Mouse (Mus musculus): ENCODE data around the gene Plpp2.

GRCm38 (mm10) chr10:79496701-79497288 is 36.8 kb downstream of the Plpp2 start:
- no peak for TF ChIP-seq CTCF (IDR thresholded peaks at IDR 0.05; ENCODE audit: borderline replicate concordance, insufficient read depth, low read length)
- TF ChIP-seq POLR2A (IDR thresholded peaks at IDR 0.05; ENCODE audit: low read depth, low read length) = no peak

Measured in embryonic fibroblast, embryonic 13.5 days (primary cell).